Mouse (Mus musculus): ENCODE results near the gene Prkab2. TPM values are rescaled to one million over a fixed set of nuclear protein-coding genes. Genes with fewer than 3 reads are reported as not detected.

Prkab2 gene
- polyA plus RNA-seq, 1 experiment from 2014 or later = 16.9 TPM

DNA sequence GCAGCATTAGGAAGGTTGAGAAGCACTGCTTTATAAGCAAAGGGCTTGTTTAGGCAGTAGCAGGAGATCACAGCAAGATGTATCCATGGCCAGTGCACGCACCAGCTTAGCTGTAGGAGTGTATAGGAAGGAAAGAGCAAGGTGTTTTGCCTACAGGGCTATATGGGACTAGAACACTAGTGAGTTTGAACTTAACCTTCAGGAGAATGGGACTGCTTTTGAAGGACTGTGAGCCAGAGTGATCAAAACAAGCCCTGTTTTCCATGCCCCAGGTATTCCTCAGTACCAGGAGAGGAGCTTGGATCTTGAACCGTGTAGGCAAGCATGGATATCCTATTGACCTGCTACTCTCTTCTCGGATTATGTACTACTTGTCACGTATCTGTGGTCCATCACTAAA, 16.6 kb upstream of the Prkab2 start:
- H3K9me3 ChIP-seq (replicated peaks; ENCODE audit: control insufficient read depth, low read length, poor library complexity, severe bottlenecking) = no peaks in the 10 kb centered on the region
- H3K4me2 ChIP-seq (ENCODE audit: low read length) = no peak overlapping the region
- no peaks in the 10 kb centered on the region for H3K4me1 ChIP-seq (ENCODE audit: control insufficient read depth, insufficient read depth, low read length)
- H3K4me3 ChIP-seq (ENCODE audit: low read depth, low read length) = no peak overlapping the region
- H3K27ac ChIP-seq (ENCODE audit: low read length) = no peak overlapping the region
- no peak overlapping the region for H3K9ac ChIP-seq (ENCODE audit: low read depth, low read length)
- ATAC-seq = no peak
- no peaks in the 10 kb centered on the region for H3K27me3 ChIP-seq (ENCODE audit: control insufficient read depth, insufficient read depth, low read depth, low read length)
- no peaks in the 10 kb centered on the region for H3K36me3 ChIP-seq (ENCODE audit: control insufficient read depth, insufficient read depth, low read length)
- WGBS = 89% methylated on average over 4 of the region's 4 CpGs

- Histone ChIP-seq H3K27ac (ENCODE audit: low read length) (no peak overlapping the region), H3K4me1 (ENCODE audit: control insufficient read depth, insufficient read depth, low read length) (no peaks in the 10 kb centered on the region), H3K36me3 (ENCODE audit: control insufficient read depth, insufficient read depth, low read length) (no peaks in the 10 kb centered on the region), H3K27me3 (ENCODE audit: control insufficient read depth, insufficient read depth, low read depth, low read length) (no peaks in the 10 kb centered on the region), H3K9ac (ENCODE audit: low read depth, low read length) (no peak overlapping the region), H3K4me3 (ENCODE audit: low read depth, low read length) (no peak overlapping the region), H3K9me3 (replicated peaks; ENCODE audit: control insufficient read depth, low read length, poor library complexity, severe bottlenecking) (no peaks in the 10 kb centered on the region), H3K4me2 (ENCODE audit: low read length) (no peak overlapping the region)
- 85% methylated on average over 9 of the region's 9 CpGs for WGBS
- ATAC-seq = no peak
These were observed 16.0 kb upstream of the Prkab2 start for GRCm38 (mm10) chr3:97642001-97642400.

DNA sequence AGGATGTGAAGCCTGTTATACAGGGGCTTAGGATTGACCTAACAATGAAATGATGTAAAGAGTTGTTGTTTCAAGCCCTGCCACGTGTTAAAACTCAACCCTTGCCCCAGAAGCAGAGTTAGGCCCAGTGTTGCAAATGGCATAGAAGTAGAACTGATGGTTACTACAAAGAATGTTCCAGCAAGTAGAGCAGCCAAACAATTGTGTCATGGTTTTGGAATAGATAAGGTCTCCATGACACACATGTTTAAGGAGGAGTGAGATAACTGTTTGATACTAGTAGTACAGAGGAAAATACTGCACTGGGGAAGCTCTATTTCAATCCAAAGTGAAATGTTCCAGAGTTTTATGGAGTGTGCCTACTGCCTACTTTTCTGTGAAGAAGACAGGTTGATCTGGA, 9.5 kb upstream of the Prkab2 start:
- ATAC-seq = no peak
- no peaks in the 10 kb centered on the region for H3K4me1 ChIP-seq (ENCODE audit: control insufficient read depth, insufficient read depth, low read length)
- no peaks in the 10 kb centered on the region for H3K36me3 ChIP-seq (ENCODE audit: control insufficient read depth, insufficient read depth, low read length)

DNA sequence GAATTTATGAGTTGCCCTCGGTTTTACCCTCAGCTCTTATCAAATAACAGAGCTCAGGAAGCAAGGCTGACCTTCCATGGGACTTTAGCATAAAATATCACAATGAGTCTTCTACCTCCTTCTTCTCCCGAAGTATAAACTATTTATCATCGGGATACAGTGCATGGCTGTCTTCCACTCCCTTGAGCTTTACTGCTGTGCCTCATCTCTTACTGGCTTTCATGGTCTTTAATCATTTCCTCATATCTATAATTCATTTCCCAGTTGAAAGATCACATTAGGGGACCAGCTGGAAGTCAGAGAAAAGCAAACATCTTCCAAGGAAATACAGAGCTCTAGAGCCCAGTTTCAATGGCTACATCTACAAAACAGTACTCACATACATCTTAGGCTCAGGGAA, 9.0 kb upstream of the Prkab2 start:
- Histone ChIP-seq H3K4me2 (ENCODE audit: low read length) (no peak overlapping the region), H3K9ac (ENCODE audit: low read depth, low read length) (no peak overlapping the region), H3K4me1 (ENCODE audit: control insufficient read depth, insufficient read depth, low read length) (no peaks in the 10 kb centered on the region), H3K9me3 (replicated peaks; ENCODE audit: control insufficient read depth, low read length, poor library complexity, severe bottlenecking) (no peaks in the 10 kb centered on the region), H3K36me3 (ENCODE audit: control insufficient read depth, insufficient read depth, low read length) (no peaks in the 10 kb centered on the region), H3K27me3 (ENCODE audit: control insufficient read depth, insufficient read depth, low read depth, low read length) (no peaks in the 10 kb centered on the region), H3K27ac (ENCODE audit: low read length) (no peak overlapping the region), H3K4me3 (ENCODE audit: low read depth, low read length) (no peak overlapping the region)
- 80% methylated on average over 3 of the region's 3 CpGs for WGBS
- ATAC-seq = no peak

More for the DNA sequence above, 9.5 kb upstream of the Prkab2 start:
- Histone ChIP-seq H3K27me3 (ENCODE audit: control insufficient read depth, insufficient read depth, low read depth, low read length) (no peaks in the 10 kb centered on the region), H3K27ac (ENCODE audit: low read length) (no peak overlapping the region), H3K4me3 (ENCODE audit: low read depth, low read length) (no peak overlapping the region), H3K4me2 (ENCODE audit: low read length) (no peak overlapping the region), H3K9ac (ENCODE audit: low read depth, low read length) (no peak overlapping the region), H3K9me3 (replicated peaks; ENCODE audit: control insufficient read depth, low read length, poor library complexity, severe bottlenecking) (no peaks in the 10 kb centered on the region)
- 32% methylated on average over 1 of the region's 1 CpGs for WGBS

GRCm38 (mm10) chr3:97649469-97649868, 8.5 kb upstream of the Prkab2 start:
- Histone ChIP-seq H3K9ac (ENCODE audit: low read depth, low read length) (no peak overlapping the region), H3K4me2 (ENCODE audit: low read length) (no peak overlapping the region), H3K36me3 (ENCODE audit: control insufficient read depth, insufficient read depth, low read length) (no peaks in the 10 kb centered on the region), H3K4me1 (ENCODE audit: control insufficient read depth, insufficient read depth, low read length) (no peaks in the 10 kb centered on the region), H3K27me3 (ENCODE audit: control insufficient read depth, insufficient read depth, low read depth, low read length) (no peaks in the 10 kb centered on the region), H3K4me3 (ENCODE audit: low read depth, low read length) (no peak overlapping the region), H3K9me3 (replicated peaks; ENCODE audit: control insufficient read depth, low read length, poor library complexity, severe bottlenecking) (no peaks in the 10 kb centered on the region), H3K27ac (ENCODE audit: low read length) (no peak overlapping the region)
- WGBS = 83% methylated on average over 6 of the region's 6 CpGs
- ATAC-seq = no peak

- no peak overlapping the region for H3K4me2 ChIP-seq (ENCODE audit: low read length)
- H3K27me3 ChIP-seq (ENCODE audit: control insufficient read depth, insufficient read depth, low read depth, low read length) = no peaks in the 10 kb centered on the region
- no peak overlapping the region for H3K9ac ChIP-seq (ENCODE audit: low read depth, low read length)
- WGBS = 89% methylated on average over 10 of the region's 10 CpGs
- H3K4me1 ChIP-seq (ENCODE audit: control insufficient read depth, insufficient read depth, low read length) = no peaks in the 10 kb centered on the region
- H3K4me3 ChIP-seq (ENCODE audit: low read depth, low read length) = no peak overlapping the region
- H3K36me3 ChIP-seq (ENCODE audit: control insufficient read depth, insufficient read depth, low read length) = no peaks in the 10 kb centered on the region
- no peaks in the 10 kb centered on the region for H3K9me3 ChIP-seq (replicated peaks; ENCODE audit: control insufficient read depth, low read length, poor library complexity, severe bottlenecking)
- H3K27ac ChIP-seq (ENCODE audit: low read length) = no peak overlapping the region
- ATAC-seq = no peak
These were observed 6.4 kb upstream of the Prkab2 start for GRCm38 (mm10) chr3:97651604-97652003.

GRCm38 (mm10) chr3:97653781-97654180, 4.2 kb upstream of the Prkab2 start:
- no peak overlapping the region for H3K9ac ChIP-seq (ENCODE audit: low read depth, low read length)
- no peak overlapping the region for H3K4me2 ChIP-seq (ENCODE audit: low read length)
- no peaks in the 10 kb centered on the region for H3K9me3 ChIP-seq (replicated peaks; ENCODE audit: control insufficient read depth, low read length, poor library complexity, severe bottlenecking)
- 88% methylated on average over 5 of the region's 5 CpGs for WGBS
- no peak for ATAC-seq
- no peaks in the 10 kb centered on the region for H3K27me3 ChIP-seq (ENCODE audit: control insufficient read depth, insufficient read depth, low read depth, low read length)
- no peaks in the 10 kb centered on the region; the same call in 1 of the 2 replicates for H3K4me1 ChIP-seq (ENCODE audit: control insufficient read depth, insufficient read depth, low read length)
- H3K27ac ChIP-seq (ENCODE audit: low read length) = no peak overlapping the region
- H3K36me3 ChIP-seq (ENCODE audit: control insufficient read depth, insufficient read depth, low read length) = no peaks in the 10 kb centered on the region
- no peak overlapping the region for H3K4me3 ChIP-seq (ENCODE audit: low read depth, low read length)

DNA sequence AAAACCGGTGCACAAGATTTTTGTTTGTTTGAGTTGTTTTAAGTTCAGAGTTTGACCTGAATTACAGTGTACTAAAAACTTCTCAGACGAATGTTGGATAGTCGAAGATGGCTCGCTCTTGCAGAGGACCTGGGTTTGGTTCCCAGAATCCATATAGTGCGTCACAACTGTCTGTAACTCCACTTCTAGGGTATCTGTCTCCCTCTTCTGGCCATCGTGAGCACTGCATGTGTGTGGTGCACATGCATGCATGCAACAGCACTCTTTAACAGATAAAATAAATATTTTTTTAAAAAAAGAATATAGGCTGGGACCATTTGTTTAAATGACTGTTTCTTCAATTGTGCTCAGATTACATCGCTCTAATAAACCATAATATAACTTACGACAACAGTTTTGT, 3.1 kb upstream of the Prkab2 start:
- no peaks in the 10 kb centered on the region for H3K9me3 ChIP-seq (replicated peaks; ENCODE audit: control insufficient read depth, low read length, poor library complexity, severe bottlenecking)
- no peak overlapping the region for H3K27ac ChIP-seq (ENCODE audit: low read length)
- H3K27me3 ChIP-seq (ENCODE audit: control insufficient read depth, insufficient read depth, low read depth, low read length) = no peaks in the 10 kb centered on the region
- no peak overlapping the region for H3K4me2 ChIP-seq (ENCODE audit: low read length)
- no peak overlapping the region for H3K9ac ChIP-seq (ENCODE audit: low read depth, low read length)
- ATAC-seq = no peak
- no peaks in the 10 kb centered on the region for H3K36me3 ChIP-seq (ENCODE audit: control insufficient read depth, insufficient read depth, low read length)
- H3K4me3 ChIP-seq (ENCODE audit: low read depth, low read length) = no peak overlapping the region
- H3K4me1 ChIP-seq (ENCODE audit: control insufficient read depth, insufficient read depth, low read length) = peaks cover 11% of the 10 kb centered on the region
- WGBS = 81% methylated on average over 8 of the region's 8 CpGs

DNA sequence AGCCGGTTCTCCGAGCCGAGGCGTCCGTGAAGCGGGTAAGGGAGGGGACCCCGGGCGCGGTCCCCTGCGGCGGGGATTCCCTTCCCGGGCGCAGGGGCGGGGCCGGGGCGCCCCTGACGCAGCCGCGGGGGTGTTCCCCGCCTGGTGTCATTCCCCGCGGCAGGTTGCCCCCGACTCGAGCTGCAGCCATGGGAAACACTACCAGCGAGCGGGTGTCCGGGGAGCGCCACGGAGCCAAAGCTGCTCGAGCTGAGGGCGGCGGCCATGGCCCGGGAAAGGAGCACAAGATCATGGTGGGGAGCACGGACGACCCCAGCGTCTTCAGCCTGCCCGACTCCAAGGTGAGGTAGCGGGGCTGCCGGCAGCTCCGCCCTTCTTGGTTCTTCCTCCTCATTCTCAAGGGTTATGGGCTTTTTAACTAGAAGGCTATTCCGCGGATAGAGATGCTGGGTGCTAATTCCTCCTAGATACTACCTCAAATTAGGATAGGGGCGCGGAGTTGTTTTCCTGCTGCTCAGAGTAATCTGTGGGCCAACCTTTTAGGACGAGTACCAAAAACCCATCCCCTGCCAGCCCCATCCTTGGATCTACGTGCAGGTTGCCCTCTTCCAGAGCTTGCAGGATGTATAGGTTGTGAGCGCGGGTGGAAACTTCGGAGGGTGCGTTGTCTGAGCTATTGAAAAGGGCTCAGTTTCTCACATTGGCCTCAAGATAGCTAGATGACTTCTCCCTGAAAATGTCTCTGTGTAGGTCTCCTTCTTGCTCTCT, 617 bp downstream of the Prkab2 start:
- H3K4me1 ChIP-seq (ENCODE audit: control insufficient read depth, insufficient read depth, low read length) = peaks cover 14% of the 10 kb centered on the region
- peak overlapping the region; percentile 85 for H3K4me2 ChIP-seq (ENCODE audit: low read length)
- peaks cover 2% of the 10 kb centered on the region; the same call in 1 of the 2 replicates for H3K36me3 ChIP-seq (ENCODE audit: control insufficient read depth, insufficient read depth, low read length)
- H3K27ac ChIP-seq (ENCODE audit: low read length) = peak overlapping the region; percentile 83
- under 1% methylated on average over 43 of the region's 50 CpGs for WGBS
- ATAC-seq = peak; percentile 76
- H3K9ac ChIP-seq (ENCODE audit: low read depth, low read length) = peak overlapping the region; percentile 89
- peak overlapping the region; percentile 92 for H3K4me3 ChIP-seq (ENCODE audit: low read depth, low read length)
- no peaks in the 10 kb centered on the region for H3K27me3 ChIP-seq (ENCODE audit: control insufficient read depth, insufficient read depth, low read depth, low read length)
- H3K9me3 ChIP-seq (replicated peaks; ENCODE audit: control insufficient read depth, low read length, poor library complexity, severe bottlenecking) = no peaks in the 10 kb centered on the region
